Mouse (Mus musculus): ENCODE data around the gene Zmym2.

GRCm38 (mm10) chr14:56969653-56970052 lies 83.2 kb downstream of the Zmym2 start:
- no peak for TF ChIP-seq CTCF (IDR thresholded peaks at IDR 0.05; ENCODE audit: low read depth)
- no peak for TF ChIP-seq EP300 (IDR thresholded peaks at IDR 0.05; ENCODE audit: low read depth)
